Mouse (Mus musculus): Measurements from ENCODE around the gene Cpt1a. TPM values are rescaled to one million over a fixed set of nuclear protein-coding genes. Genes with fewer than 3 reads are reported as not detected.

Cpt1a gene
- polyA plus RNA-seq, 1 experiment from 2014 or later, result 12.7 TPM

Small RNAs within 50 kb of the gene (microRNA-seq; reads per million reads assigned to microRNA genes)
- gene Mir6984, result not detected

Other genes starting within 250 kb of the Cpt1a start
- gene Mrpl21, start 39.4 kb upstream of the Cpt1a start, polyA plus RNA-seq (2015; fragmentation: Nextera tagmentation; extraction: Ambion mirVana), result 102 and 110 TPM in 2 replicates
- 12.1 TPM in 2 replicates for gene Ighmbp2, start 39.3 kb upstream of the Cpt1a start, polyA plus RNA-seq (2015; fragmentation: Nextera tagmentation; extraction: Ambion mirVana)
- gene Tesmin, start 66.5 kb downstream of the Cpt1a start, polyA plus RNA-seq (2015; fragmentation: Nextera tagmentation; extraction: Ambion mirVana), result 0.13 and 0.55 TPM in 2 replicates
- gene Gal, start 92.2 kb downstream of the Cpt1a start, polyA plus RNA-seq (2015; fragmentation: Nextera tagmentation; extraction: Ambion mirVana), result 4.6 and 6.4 TPM in 2 replicates

All from forebrain, embryonic 15.5 days (tissue).